Mouse (Mus musculus) midbrain, embryonic 13.5 days (tissue): ENCODE measurements around the gene Itpr2. TPM values are rescaled to one million over a fixed set of nuclear protein-coding genes. Genes with fewer than 3 reads are reported as not detected.

ENCODE experiments used
- ATAC-seq: fragments of 200-750 bp; cut with Nextera tagmentation; 2 replicates; pipeline ENCODE4 v1.8.0; 2017; ENCODE audit warnings: mild to moderate bottlenecking, moderate TSS enrichment, moderate library complexity
- H3K27ac ChIP-seq: fragments of 300-500 bp; sonication (generic); 2 replicates; pipeline ENCODE4 v1.5.1; 2015; ENCODE audit warnings: inconsistent platforms, mild to moderate bottlenecking, moderate library complexity
- H3K27me3 ChIP-seq: fragments of 300-500 bp; sonication (generic); 2 replicates; pipeline ENCODE4 v1.6.1; 2015; ENCODE audit warnings: mild to moderate bottlenecking, inconsistent platforms
- H3K36me3 ChIP-seq: fragments of 300-500 bp; sonication (generic); 2 replicates; pipeline ENCODE4 v1.6.1; 2015; ENCODE audit warnings: mild to moderate bottlenecking, inconsistent platforms
- H3K4me1 ChIP-seq: fragments of 300-500 bp; sonication (generic); replicated peaks from 2 replicates; pipeline ENCODE4 v1.6.1; 2015; ENCODE audit warnings: inconsistent platforms
- H3K4me2 ChIP-seq: fragments of 300-500 bp; sonication (generic); replicated peaks from 2 replicates; pipeline ENCODE4 v1.6.1; 2015; ENCODE audit warnings: moderate library complexity, mild to moderate bottlenecking, inconsistent platforms
- H3K4me3 ChIP-seq: fragments of 300-500 bp; sonication (generic); replicated peaks from 2 replicates; pipeline ENCODE4 v1.5.1; 2015; ENCODE audit warnings: mild to moderate bottlenecking, inconsistent platforms
- H3K9ac ChIP-seq: fragments of 300-500 bp; sonication (generic); replicated peaks from 2 replicates; pipeline ENCODE4 v1.6.1; 2015; ENCODE audit warnings: mild to moderate bottlenecking, inconsistent platforms
- H3K9me3 ChIP-seq: fragments of 300-500 bp; sonication (generic); 2 replicates; pipeline ENCODE4 v1.6.1; 2016; ENCODE audit warnings: mild to moderate bottlenecking, inconsistent platforms
- WGBS: fragments of 180-500 bp; shearing (Covaris S2); methylation state at CpG from one replicate; pipeline ENCODE4 v1.1.7; 2015; 5-methylcytosine and 5-hydroxymethylcytosine counted together
- polyA plus RNA-seq: library from polyadenylated mRNA; unstranded; fragments of >200 nt; fragmentation: Nextera tagmentation; extraction: Ambion mirVana; gene quantifications from 2 replicates; pipeline ENCODE4 v1.2.1, GENCODE M21; 2015

Gene Itpr2
- polyA plus RNA-seq, 1 experiment from 2014 or later: 4.5 TPM

- Histone ChIP-seq H3K4me1 (0 out of 2 replicates have a peak, but pooled peaks cover 5% of the 10 kb centered on the region), H3K27me3 (no peaks in the 10 kb centered on the region), H3K9ac (no peak overlapping the region), H3K27ac (no peak overlapping the region), H3K36me3 (no peaks in the 10 kb centered on the region), H3K4me3 (no peak overlapping the region), H3K9me3 (no peaks in the 10 kb centered on the region; the same call in 1 of the 2 replicates), H3K4me2 (no peak overlapping the region)
- WGBS: 87% methylated on average over 5 of the region's 5 CpGs
- ATAC-seq: no peak
These were observed 243.3 kb downstream of the Itpr2 start for GRCm38 (mm10) chr6:146258751-146259150.

- Histone ChIP-seq H3K36me3 (no peaks in the 10 kb centered on the region), H3K27me3 (no peaks in the 10 kb centered on the region), H3K9me3 (no peaks in the 10 kb centered on the region; the same call in 1 of the 2 replicates), H3K4me1 (0 out of 2 replicates have a peak, but pooled peaks cover 5% of the 10 kb centered on the region), H3K4me2 (no peak overlapping the region), H3K9ac (no peak overlapping the region), H3K4me3 (no peak overlapping the region), H3K27ac (no peak overlapping the region)
- 98% methylated on average over 3 of the region's 3 CpGs for WGBS
- ATAC-seq: no peak
These were observed 243.8 kb downstream of the Itpr2 start for GRCm38 (mm10) chr6:146258261-146258660.

DNA sequence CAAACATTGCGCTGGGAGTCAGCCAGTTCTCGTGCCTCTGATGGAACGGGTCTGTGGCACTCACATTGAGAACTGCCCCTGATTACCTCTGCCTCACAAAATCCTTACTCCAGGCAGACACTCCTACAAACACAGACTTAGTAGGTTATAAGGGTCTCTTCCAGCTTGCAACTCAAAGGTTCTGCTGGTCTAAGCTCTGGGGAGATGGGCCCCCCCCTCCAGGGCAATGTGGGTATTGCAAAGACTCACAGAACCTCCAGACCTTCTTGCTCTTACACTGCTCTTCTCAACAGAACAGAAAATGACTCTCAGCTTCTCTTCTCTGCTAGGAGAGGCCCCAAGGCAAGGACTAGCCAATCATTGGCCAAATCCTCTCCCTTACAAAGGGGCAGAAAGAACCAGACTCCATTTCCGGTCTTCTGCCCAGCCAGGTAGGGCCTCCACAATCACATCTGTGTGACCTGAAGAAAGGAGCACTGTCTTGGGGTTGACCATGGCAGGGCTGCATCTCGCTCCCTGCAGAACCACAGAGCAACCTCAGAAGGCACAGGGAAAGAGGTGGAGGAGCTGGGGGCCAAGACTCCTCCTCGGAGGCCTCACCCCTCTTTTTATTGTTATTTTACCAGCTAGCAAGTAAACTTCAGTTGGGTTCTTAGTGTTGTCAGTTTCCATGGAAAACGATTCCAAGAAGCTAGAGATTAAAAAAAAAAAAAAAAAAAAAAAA lies 244.9 kb downstream of the Itpr2 start:
- Histone ChIP-seq H3K27me3 (no peaks in the 10 kb centered on the region), H3K9ac (no peak overlapping the region), H3K36me3 (no peaks in the 10 kb centered on the region), H3K4me3 (no peak overlapping the region), H3K4me2 (no peak overlapping the region), H3K9me3 (no peaks in the 10 kb centered on the region; the same call in 1 of the 2 replicates), H3K4me1 (0 out of 2 replicates have a peak, but pooled peaks cover 5% of the 10 kb centered on the region), H3K27ac (no peak overlapping the region)
- no peak for ATAC-seq
- 91% methylated on average over 7 of the region's 7 CpGs for WGBS

DNA sequence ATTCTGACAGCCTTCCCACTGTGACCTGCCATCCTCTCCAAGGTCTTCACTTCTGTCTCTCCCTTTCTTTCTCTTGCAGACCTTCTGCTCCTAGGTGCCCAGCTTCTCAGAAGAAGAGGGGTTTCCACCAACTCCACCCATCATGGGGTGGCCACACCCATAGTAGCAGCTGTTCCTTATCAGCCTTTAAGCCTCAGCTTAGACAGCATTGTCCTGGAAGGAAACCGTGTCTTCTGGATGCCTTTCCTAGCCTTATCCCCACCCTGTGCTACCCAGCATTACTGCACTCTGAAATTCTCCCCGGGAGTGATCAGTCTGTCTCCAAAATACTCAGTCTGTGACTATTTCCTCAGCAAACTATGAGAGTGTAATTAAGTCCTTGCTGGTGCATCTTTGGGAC lies 245.6 kb downstream of the Itpr2 start:
- no peak for ATAC-seq
- WGBS: 62% methylated on average over 2 of the region's 2 CpGs

GRCm38 (mm10) chr6:146255656-146256055 lies 246.4 kb downstream of the Itpr2 start:
- Histone ChIP-seq H3K9ac (no peak overlapping the region), H3K27me3 (no peaks in the 10 kb centered on the region), H3K36me3 (no peaks in the 10 kb centered on the region), H3K4me3 (no peak overlapping the region), H3K4me1 (0 out of 2 replicates have a peak, but pooled peaks cover 5% of the 10 kb centered on the region), H3K4me2 (no peak overlapping the region), H3K27ac (no peak overlapping the region), H3K9me3 (no peaks in the 10 kb centered on the region; the same call in 1 of the 2 replicates)
- WGBS: 95% methylated on average over 6 of the region's 6 CpGs
- ATAC-seq: no peak

More for the DNA sequence above, 245.6 kb downstream of the Itpr2 start:
- H3K36me3 ChIP-seq: no peaks in the 10 kb centered on the region
- no peaks in the 10 kb centered on the region; the same call in 1 of the 2 replicates for H3K9me3 ChIP-seq
- no peaks in the 10 kb centered on the region for H3K27me3 ChIP-seq
- no peak overlapping the region for H3K27ac ChIP-seq
- 0 out of 2 replicates have a peak, but pooled peaks cover 5% of the 10 kb centered on the region for H3K4me1 ChIP-seq
- no peak overlapping the region for H3K9ac ChIP-seq
- H3K4me2 ChIP-seq: no peak overlapping the region
- H3K4me3 ChIP-seq: no peak overlapping the region

GRCm38 (mm10) chr6:146254931-146255330 lies 247.1 kb downstream of the Itpr2 start:
- Histone ChIP-seq H3K27ac (no peak overlapping the region), H3K4me1 (0 out of 2 replicates have a peak, but pooled peaks cover 5% of the 10 kb centered on the region), H3K27me3 (no peaks in the 10 kb centered on the region), H3K4me2 (no peak overlapping the region), H3K9me3 (no peaks in the 10 kb centered on the region; the same call in 1 of the 2 replicates), H3K4me3 (no peak overlapping the region), H3K9ac (no peak overlapping the region), H3K36me3 (no peaks in the 10 kb centered on the region)
- no peak for ATAC-seq
- 83% methylated on average over 9 of the region's 9 CpGs for WGBS

- 80% methylated on average over 3 of the region's 3 CpGs for whole genome bisulfite sequencing
- no peak for ATAC-seq
- Histone ChIP-seq H3K27me3 (no peaks in the 10 kb centered on the region), H3K4me2 (no peak overlapping the region), H3K9ac (no peak overlapping the region), H3K36me3 (no peaks in the 10 kb centered on the region), H3K4me1 (0 out of 2 replicates have a peak, but pooled peaks cover 5% of the 10 kb centered on the region), H3K27ac (no peak overlapping the region), H3K9me3 (no peaks in the 10 kb centered on the region; the same call in 1 of the 2 replicates), H3K4me3 (no peak overlapping the region)
These were observed 247.7 kb downstream of the Itpr2 start for GRCm38 (mm10) chr6:146254216-146254820.

DNA sequence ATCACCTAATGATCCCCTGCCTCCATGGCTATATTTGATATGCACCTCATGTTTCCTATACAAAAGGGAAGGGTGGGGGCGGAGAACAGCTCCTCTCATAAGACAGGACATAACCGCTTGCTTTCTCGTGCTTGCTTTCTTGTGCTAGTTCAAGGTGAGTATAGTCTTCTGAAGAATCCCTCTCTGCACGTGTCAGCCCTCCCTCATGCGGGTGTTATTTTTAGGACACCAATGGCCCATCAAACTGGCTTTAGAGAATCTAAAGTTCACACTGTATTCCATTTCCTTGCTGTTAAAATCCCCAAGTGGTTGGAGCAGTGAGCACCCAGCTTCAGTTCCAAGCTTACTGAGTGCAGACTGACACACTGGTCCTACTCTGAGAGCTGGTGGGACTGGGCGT lies 252.9 kb downstream of the Itpr2 start:
- Histone ChIP-seq H3K4me2 (no peak overlapping the region), H3K9me3 (no peaks in the 10 kb centered on the region), H3K36me3 (no peaks in the 10 kb centered on the region), H3K4me3 (no peak overlapping the region), H3K9ac (no peak overlapping the region), H3K27me3 (no peaks in the 10 kb centered on the region), H3K27ac (no peak overlapping the region), H3K4me1 (no peaks in the 10 kb centered on the region)
- no peak for ATAC-seq
- 88% methylated on average over 6 of the region's 6 CpGs for WGBS

DNA sequence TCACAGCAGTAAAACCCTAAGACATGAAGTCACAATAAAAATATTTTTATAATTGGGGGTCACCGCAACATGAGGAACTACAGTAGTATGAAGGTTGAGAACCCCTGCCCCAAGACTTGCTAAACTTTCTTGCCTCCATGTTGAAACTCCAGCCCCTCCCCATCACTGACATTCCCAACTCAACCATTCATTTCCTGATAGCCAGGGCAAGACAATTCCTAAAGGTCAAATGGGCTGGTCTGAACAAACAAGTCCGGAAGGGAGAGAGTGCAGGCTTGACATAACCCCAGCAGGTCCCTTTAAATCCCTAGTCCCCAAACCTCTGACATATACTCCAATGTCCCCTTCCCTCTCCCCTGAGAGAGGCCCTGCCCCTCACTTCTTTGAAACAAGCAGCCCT lies 253.7 kb downstream of the Itpr2 start:
- Histone ChIP-seq H3K4me2 (no peak overlapping the region), H3K9me3 (no peaks in the 10 kb centered on the region; the same call in 1 of the 2 replicates), H3K27ac (no peak overlapping the region), H3K4me3 (no peak overlapping the region), H3K36me3 (no peaks in the 10 kb centered on the region), H3K27me3 (no peaks in the 10 kb centered on the region), H3K4me1 (no peaks in the 10 kb centered on the region), H3K9ac (no peak overlapping the region)
- WGBS: 76% methylated on average over 2 of the region's 2 CpGs
- no peak for ATAC-seq

DNA sequence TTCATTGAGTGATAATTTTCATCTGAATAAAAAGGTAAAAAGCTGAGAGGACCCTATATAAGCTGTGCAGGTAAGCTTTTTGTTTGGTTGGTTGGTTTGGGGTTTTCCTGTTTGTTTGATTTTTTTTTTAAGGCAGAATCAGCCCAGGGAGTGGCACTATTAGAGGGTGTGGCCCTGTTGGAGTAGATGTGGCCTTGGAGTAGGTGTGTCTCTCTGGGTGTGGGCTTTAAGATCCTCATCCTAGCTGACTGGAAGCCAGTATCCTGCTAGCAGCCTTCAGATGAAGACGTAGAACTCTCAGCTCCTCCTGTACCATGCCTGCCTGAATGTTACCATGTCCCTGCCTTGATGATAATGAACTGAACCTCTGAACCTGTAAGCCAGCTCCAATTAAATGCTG lies 254.1 kb downstream of the Itpr2 start:
- no peaks in the 10 kb centered on the region for H3K36me3 ChIP-seq
- 0 out of 2 replicates have a peak, but pooled peaks cover 3% of the 10 kb centered on the region for H3K4me1 ChIP-seq
- WGBS: 85% methylated on average over 1 of the region's 1 CpGs
- no peaks in the 10 kb centered on the region; the same call in 1 of the 2 replicates for H3K9me3 ChIP-seq
- no peak overlapping the region for H3K4me3 ChIP-seq
- no peak overlapping the region for H3K9ac ChIP-seq
- H3K27me3 ChIP-seq: no peaks in the 10 kb centered on the region
- no peak overlapping the region for H3K27ac ChIP-seq
- no peak for ATAC-seq
- H3K4me2 ChIP-seq: no peak overlapping the region

DNA sequence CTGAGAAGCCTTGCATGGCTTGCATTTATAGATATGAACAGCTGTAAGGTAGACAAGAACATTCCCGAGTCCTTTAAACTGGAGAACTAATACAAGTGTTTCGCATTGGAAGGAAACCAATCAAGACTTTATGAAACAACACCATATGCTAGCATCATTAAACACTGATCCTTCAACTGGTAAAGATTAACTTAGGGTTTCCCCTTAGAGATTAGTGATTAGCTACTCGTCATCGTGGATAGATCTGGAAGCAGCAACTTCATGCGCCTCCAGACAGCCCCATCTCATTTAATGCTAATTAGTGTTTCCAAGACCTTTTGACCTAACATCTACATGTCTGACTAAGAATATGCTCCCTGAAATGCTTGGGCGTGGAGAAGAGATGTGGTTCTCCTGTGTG lies 255.7 kb downstream of the Itpr2 start:
- Histone ChIP-seq H3K9ac (no peak overlapping the region), H3K27ac (no peak overlapping the region), H3K36me3 (no peaks in the 10 kb centered on the region), H3K4me2 (no peak overlapping the region), H3K4me1 (0 out of 2 replicates have a peak, but pooled peaks cover 3% of the 10 kb centered on the region), H3K4me3 (no peak overlapping the region), H3K27me3 (no peaks in the 10 kb centered on the region), H3K9me3 (no peaks in the 10 kb centered on the region; the same call in 1 of the 2 replicates)
- no peak for ATAC-seq
- WGBS: 88% methylated on average over 6 of the region's 6 CpGs

DNA sequence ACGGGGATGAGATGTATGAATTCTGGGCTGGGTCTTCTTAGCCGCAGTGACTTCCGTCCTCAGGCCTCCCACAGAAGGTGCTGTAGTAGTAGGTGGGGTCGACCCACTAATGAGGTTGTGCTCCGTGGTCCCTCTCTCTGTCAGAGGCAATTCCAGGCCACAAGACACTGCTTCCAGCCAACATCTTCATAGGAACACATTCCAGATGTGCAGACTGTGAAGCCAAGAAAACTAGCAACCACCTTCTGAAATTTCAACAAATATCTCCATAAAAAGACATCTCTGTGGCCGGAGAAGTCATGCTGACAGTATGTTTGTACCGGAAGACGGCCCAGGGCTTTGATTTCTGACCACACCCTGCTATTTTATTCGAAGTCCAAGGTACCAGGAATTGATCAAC lies 256.1 kb downstream of the Itpr2 start:
- Histone ChIP-seq H3K27me3 (no peaks in the 10 kb centered on the region), H3K4me1 (0 out of 2 replicates have a peak, but pooled peaks cover 3% of the 10 kb centered on the region), H3K27ac (no peak overlapping the region), H3K4me2 (no peak overlapping the region), H3K9ac (no peak overlapping the region), H3K4me3 (no peak overlapping the region), H3K36me3 (no peaks in the 10 kb centered on the region), H3K9me3 (no peaks in the 10 kb centered on the region; the same call in 1 of the 2 replicates)
- WGBS: 90% methylated on average over 9 of the region's 9 CpGs
- ATAC-seq: no peak
